Mouse (Mus musculus) G1E (cell line): Measurements from ENCODE around the gene 6430571L13Rik. TPM values are rescaled to one million over a fixed set of nuclear protein-coding genes. Genes with fewer than 3 reads are reported as not detected.

Experiments
- ATAC-seq: 2 replicates; pipeline ENCODE4 v1.8.0; 2016; ENCODE audit warnings: mild to moderate bottlenecking; ENCODE audit not compliant: insufficient number of reproducible peaks, poor library complexity, low FRiP score, severe bottlenecking; ENCODE audit errors: extremely low read depth
- DNase-seq: peaks from one replicate; pipeline ENCODE4 v3.0.0; 2012; ENCODE audit warnings: low spot score
- H3K27me3 ChIP-seq: 2 replicates; pipeline ENCODE4 v1.6.1; 2012; ENCODE audit warnings: mild to moderate bottlenecking, low read length, inconsistent platforms; ENCODE audit not compliant: insufficient read depth
- H3K36me3 ChIP-seq: replicated peaks from 2 replicates; pipeline ENCODE3; 2012; ENCODE audit warnings: mild to moderate bottlenecking, inconsistent platforms
- H3K4me1 ChIP-seq: 2 replicates; pipeline ENCODE4 v1.6.1; 2012; ENCODE audit warnings: low read depth, low read length, inconsistent platforms, mixed read lengths; ENCODE audit not compliant: insufficient read depth
- H3K4me3 ChIP-seq: 2 replicates; pipeline ENCODE4 v1.5.1; 2012; ENCODE audit warnings: low read depth, mild to moderate bottlenecking, inconsistent platforms, low read length, moderate library complexity, mixed read lengths
- H3K9me3 ChIP-seq: replicated peaks from 2 replicates; pipeline ENCODE4 v1.6.1; 2012; ENCODE audit warnings: inconsistent platforms
- CTCF ChIP-seq: IDR thresholded peaks from 2 replicates; pipeline ENCODE4 v1.5.1; 2012; ENCODE audit warnings: low read depth, low read length, inconsistent platforms, mixed read lengths
- GATA1 ChIP-seq: IDR thresholded peaks from 2 replicates; pipeline ENCODE4 v1.6.1; 2012; ENCODE audit warnings: borderline replicate concordance, low read length, inconsistent platforms, mixed read lengths
- GATA2 ChIP-seq: IDR thresholded peaks from 2 replicates; pipeline ENCODE4 v1.6.1; 2012; ENCODE audit warnings: low read depth, low read length, inconsistent platforms, borderline replicate concordance
- POLR2AphosphoS5 ChIP-seq: IDR thresholded peaks from 2 replicates; pipeline ENCODE4 v1.6.1; 2012; ENCODE audit warnings: low read depth, low read length, inconsistent platforms; ENCODE audit not compliant: insufficient replicate concordance
- TAL1 ChIP-seq: conservative IDR thresholded peaks from 2 replicates; pipeline ENCODE4 v1.6.1; 2012; ENCODE audit warnings: low read depth, low read length, inconsistent platforms, mixed read lengths
- polyA plus RNA-seq: library from polyadenylated mRNA; stranded (reverse); fragments of >175 nt; gene quantifications from 2 replicates; pipeline ENCODE4 v1.2.3, GENCODE M21; 2012
- total RNA-seq, 2 experiments: library from RNA; stranded (forward) in 1 of 2; stranded (reverse) in 1 of 2; fragments of 200-1000 nt in 1 of 2; fragments of >200 nt in 1 of 2; fragmentation: Nextera tagmentation in 1 of 2; gene quantifications; 2 replicates each; pipeline ENCODE4 v1.2.3; 2014 to 2017

Gene 6430571L13Rik
- total and polyA plus RNA-seq, 3 experiments: 0.29 to 0.76 TPM; not detected in 1

- DNase-seq: no peak
- peak; percentile 50 for TF ChIP-seq CTCF
- TF ChIP-seq POLR2AphosphoS5: no peak
- peaks cover 55% of the 10 kb centered on the region for H3K27me3 ChIP-seq
These were observed 46.3 kb downstream of the 6430571L13Rik start for GRCm38 (mm10) chr9:107386722-107387121.

GRCm38 (mm10) chr9:107387708-107388107, 47.3 kb downstream of the 6430571L13Rik start:
- Histone ChIP-seq H3K9me3 (no peaks in the 10 kb centered on the region), H3K27me3 (peaks cover 49% of the 10 kb centered on the region), H3K36me3 (no peaks in the 10 kb centered on the region), H3K4me1 (peaks cover 6% of the 10 kb centered on the region; the same call in 1 of the 2 replicates), H3K4me3 (no peak overlapping the region)
- DNase-seq (no peak), ATAC-seq (no peak)
- TF ChIP-seq GATA2 (no peak), GATA1 (no peak), POLR2AphosphoS5 (no peak), CTCF (no peak), TAL1 (no peak)

More at GRCm38 (mm10) chr9:107386722-107387121, 46.3 kb downstream of the 6430571L13Rik start:
- ATAC-seq: no peak
- no peaks in the 10 kb centered on the region for H3K36me3 ChIP-seq
- peaks cover 6% of the 10 kb centered on the region; the same call in 1 of the 2 replicates for H3K4me1 ChIP-seq
- no peaks in the 10 kb centered on the region for H3K9me3 ChIP-seq
- no peak overlapping the region for H3K4me3 ChIP-seq

- no peaks in the 10 kb centered on the region for H3K36me3 ChIP-seq
- H3K9me3 ChIP-seq: no peaks in the 10 kb centered on the region
- peaks cover 49% of the 10 kb centered on the region for H3K27me3 ChIP-seq
- no peak overlapping the region for H3K4me3 ChIP-seq
- DNase-seq: no peak
- no peak for ATAC-seq
- TF ChIP-seq CTCF: no peak
- TF ChIP-seq GATA2: no peak
- no peak for TF ChIP-seq GATA1
- TF ChIP-seq POLR2AphosphoS5: no peak
- TF ChIP-seq TAL1: no peak
- peaks cover 6% of the 10 kb centered on the region; the same call in 1 of the 2 replicates for H3K4me1 ChIP-seq
These were observed 47.9 kb downstream of the 6430571L13Rik start for GRCm38 (mm10) chr9:107388263-107388662.

GRCm38 (mm10) chr9:107396397-107396796, 56.0 kb downstream of the 6430571L13Rik start:
- peak; percentile 30 for DNase-seq
- TF ChIP-seq CTCF (no peak), POLR2AphosphoS5 (no peak), GATA2 (no peak), TAL1 (no peak), GATA1 (no peak)
- H3K36me3 ChIP-seq: no peaks in the 10 kb centered on the region
- ATAC-seq: no peak
- peaks cover 50% of the 10 kb centered on the region for H3K27me3 ChIP-seq
- H3K4me1 ChIP-seq: no peaks in the 10 kb centered on the region
- no peaks in the 10 kb centered on the region for H3K9me3 ChIP-seq
- H3K4me3 ChIP-seq: no peak overlapping the region

GRCm38 (mm10) chr9:107398968-107399367, 58.6 kb downstream of the 6430571L13Rik start:
- no peaks in the 10 kb centered on the region for H3K9me3 ChIP-seq
- no peaks in the 10 kb centered on the region for H3K4me1 ChIP-seq
- H3K4me3 ChIP-seq: no peak overlapping the region
- no peak for DNase-seq
- ATAC-seq: no peak
- peaks cover 48% of the 10 kb centered on the region for H3K27me3 ChIP-seq
- TF ChIP-seq GATA1 (no peak), CTCF (no peak), GATA2 (no peak), POLR2AphosphoS5 (no peak), TAL1 (no peak)
- no peaks in the 10 kb centered on the region for H3K36me3 ChIP-seq

- ATAC-seq: no peak
- Histone ChIP-seq H3K9me3 (no peaks in the 10 kb centered on the region), H3K36me3 (no peaks in the 10 kb centered on the region), H3K4me1 (no peaks in the 10 kb centered on the region), H3K4me3 (no peak within 1 kb of the TSS), H3K27me3 (peaks cover 51% of the 10 kb centered on the region)
- DNase-seq: no peak
- no peak for TF ChIP-seq GATA2
- no peak for TF ChIP-seq TAL1
- no peak for TF ChIP-seq POLR2AphosphoS5
- TF ChIP-seq GATA1: no peak
- no peak for TF ChIP-seq CTCF
These were observed 59.1 kb downstream of the 6430571L13Rik start, which contains the start of gene Cacna2d2 for GRCm38 (mm10) chr9:107399491-107399971. Gene Cacna2d2 (plus strand): TSS chr9:107399612.

- Histone ChIP-seq H3K36me3 (no peaks in the 10 kb centered on the region), H3K4me3 (no peak overlapping the region), H3K9me3 (no peaks in the 10 kb centered on the region), H3K27me3 (peaks cover 52% of the 10 kb centered on the region), H3K4me1 (no peaks in the 10 kb centered on the region)
- TF ChIP-seq GATA1 (no peak), CTCF (no peak), TAL1 (no peak), GATA2 (no peak), POLR2AphosphoS5 (no peak)
- DNase-seq (no peak), ATAC-seq (no peak)
These were observed 59.7 kb downstream of the 6430571L13Rik start for GRCm38 (mm10) chr9:107400060-107400511.
